Mouse (Mus musculus): ENCODE data around the gene 4922502D21Rik.

- TF ChIP-seq CTCF (IDR thresholded peaks at IDR 0.05) (no peak), EP300 (IDR thresholded peaks at IDR 0.05) (no peak)
Observed at GRCm38 (mm10) chr6:129337751-129338150, 6.2 kb upstream of the 4922502D21Rik start.
